Mouse (Mus musculus) liver, embryonic 16.5 days (tissue): ENCODE data around the gene Fbxl20. TPM values are rescaled to one million over a fixed set of nuclear protein-coding genes. Genes with fewer than 3 reads are reported as not detected.

ENCODE experiments used
- ATAC-seq: fragments of 200-750 bp; cut with Nextera tagmentation; 2 replicates; pipeline ENCODE4 v1.8.0; 2017; ENCODE audit warnings: low read depth, mild to moderate bottlenecking, moderate number of reproducible peaks, moderate library complexity
- H3K27ac ChIP-seq: fragments of 300-500 bp; sonication (generic); 2 replicates; pipeline ENCODE4 v1.5.1; 2014; ENCODE audit warnings: mild to moderate bottlenecking, low read length
- H3K27me3 ChIP-seq: fragments of 300-500 bp; sonication (generic); 2 replicates; pipeline ENCODE4 v1.6.1; 2014; ENCODE audit warnings: low read depth, low read length, mixed read lengths; ENCODE audit not compliant: control insufficient read depth, insufficient read depth
- H3K36me3 ChIP-seq: fragments of 300-500 bp; sonication (generic); 2 replicates; pipeline ENCODE4 v1.6.1; 2014; ENCODE audit warnings: mild to moderate bottlenecking; ENCODE audit not compliant: control insufficient read depth, insufficient read depth
- H3K4me1 ChIP-seq: fragments of 300-500 bp; sonication (generic); 2 replicates; pipeline ENCODE4 v1.6.1; 2014; ENCODE audit warnings: low read depth, low read length, mixed read lengths; ENCODE audit not compliant: control insufficient read depth
- H3K4me2 ChIP-seq: fragments of 300-500 bp; sonication (generic); 2 replicates; pipeline ENCODE4 v1.6.1; 2014; ENCODE audit warnings: low read depth, low read length, mixed read lengths
- H3K4me3 ChIP-seq: fragments of 300-500 bp; sonication (generic); 2 replicates; pipeline ENCODE4 v1.5.1; 2014; ENCODE audit warnings: low read depth, mild to moderate bottlenecking, low read length
- H3K9ac ChIP-seq: fragments of 300-500 bp; sonication (generic); 2 replicates; pipeline ENCODE4 v1.6.1; 2014; ENCODE audit warnings: low read depth, low read length
- H3K9me3 ChIP-seq: fragments of 300-500 bp; sonication (generic); replicated peaks from 2 replicates; pipeline ENCODE4 v1.6.1; 2016; ENCODE audit warnings: low read length; ENCODE audit not compliant: control insufficient read depth
- WGBS: fragments of 180-500 bp; shearing (Covaris S2); extraction: QIAGEN DNeasy Blood & Tissue Kit; methylation state at CpG from one replicate; pipeline ENCODE4 v1.1.7; 2014; ENCODE audit not compliant: insufficient replicate concordance; 5-methylcytosine and 5-hydroxymethylcytosine counted together
- polyA plus RNA-seq: library from polyadenylated mRNA; unstranded; fragments of >200 nt; fragmentation: Nextera tagmentation; extraction: Ambion mirVana; gene quantifications from 2 replicates; pipeline ENCODE4 v1.2.1, GENCODE M21; 2015

Gene Fbxl20
- polyA plus RNA-seq, 1 experiment from 2014 or later: 6.0 TPM

DNA sequence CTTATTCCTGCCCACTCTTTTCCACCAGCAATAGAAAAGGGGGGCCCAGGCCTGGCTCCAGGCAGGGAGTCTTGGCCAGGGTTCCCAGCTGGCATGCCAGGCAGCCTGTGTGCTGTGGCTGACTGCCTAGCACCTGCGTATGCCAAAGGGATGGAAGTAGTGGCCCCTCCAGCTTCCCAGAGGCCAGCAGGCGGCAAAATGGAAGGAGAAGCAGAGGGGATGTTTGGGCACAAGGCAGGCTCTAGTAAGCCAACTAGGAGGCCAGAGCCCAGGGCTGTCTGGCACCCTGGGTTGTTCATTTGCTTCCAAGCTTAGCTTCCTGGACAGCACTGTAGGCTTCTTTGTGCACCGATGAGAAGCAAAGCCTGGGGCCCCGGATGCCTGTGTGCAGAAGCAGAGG, 102.5 kb downstream of the Fbxl20 start:
- ATAC-seq: no peak
- H3K27me3 ChIP-seq: peaks cover 28% of the 10 kb centered on the region
- no peaks in the 10 kb centered on the region for H3K9me3 ChIP-seq
- no peak overlapping the region for H3K4me2 ChIP-seq
- H3K27ac ChIP-seq: no peak overlapping the region
- no peak overlapping the region for H3K4me3 ChIP-seq
- no peaks in the 10 kb centered on the region for H3K36me3 ChIP-seq
- 64% methylated on average over 4 of the region's 4 CpGs for WGBS
- H3K9ac ChIP-seq: no peak overlapping the region
- H3K4me1 ChIP-seq: peaks cover 7% of the 10 kb centered on the region

GRCm38 (mm10) chr11:98046466-98046865, 103.7 kb downstream of the Fbxl20 start:
- 35% methylated on average over 1 of the region's 1 CpGs for WGBS
- no peak for ATAC-seq
- Histone ChIP-seq H3K9me3 (no peaks in the 10 kb centered on the region), H3K36me3 (no peaks in the 10 kb centered on the region), H3K27ac (no peak overlapping the region), H3K27me3 (peaks cover 16% of the 10 kb centered on the region), H3K4me1 (no peaks in the 10 kb centered on the region), H3K4me2 (no peak overlapping the region), H3K4me3 (no peak overlapping the region), H3K9ac (no peak overlapping the region)

DNA sequence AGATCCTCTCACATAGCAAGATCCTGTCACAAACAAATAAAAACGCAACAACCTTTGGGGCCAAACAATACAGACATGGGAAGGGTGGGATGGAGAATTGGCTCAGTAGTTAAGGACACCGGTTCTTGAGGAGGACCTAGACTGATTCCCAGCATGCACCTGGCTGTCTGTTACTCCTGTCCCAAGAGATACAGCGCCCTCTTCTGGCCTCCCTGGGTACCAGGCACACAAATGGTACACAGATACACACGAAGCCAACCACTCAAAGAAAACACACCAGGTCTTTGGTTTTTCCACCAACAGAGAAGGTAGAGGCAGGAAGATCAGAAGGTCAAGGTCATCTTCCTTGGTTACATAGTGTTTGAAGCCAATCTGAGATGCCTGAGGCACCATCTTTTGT, 104.6 kb downstream of the Fbxl20 start:
- Histone ChIP-seq H3K27ac (no peak overlapping the region), H3K4me3 (no peak overlapping the region), H3K9me3 (no peaks in the 10 kb centered on the region), H3K4me2 (no peak overlapping the region), H3K4me1 (no peaks in the 10 kb centered on the region), H3K9ac (no peak overlapping the region), H3K27me3 (peaks cover 7% of the 10 kb centered on the region), H3K36me3 (no peaks in the 10 kb centered on the region)
- WGBS: 51% methylated on average over 4 of the region's 4 CpGs
- no peak for ATAC-seq

DNA sequence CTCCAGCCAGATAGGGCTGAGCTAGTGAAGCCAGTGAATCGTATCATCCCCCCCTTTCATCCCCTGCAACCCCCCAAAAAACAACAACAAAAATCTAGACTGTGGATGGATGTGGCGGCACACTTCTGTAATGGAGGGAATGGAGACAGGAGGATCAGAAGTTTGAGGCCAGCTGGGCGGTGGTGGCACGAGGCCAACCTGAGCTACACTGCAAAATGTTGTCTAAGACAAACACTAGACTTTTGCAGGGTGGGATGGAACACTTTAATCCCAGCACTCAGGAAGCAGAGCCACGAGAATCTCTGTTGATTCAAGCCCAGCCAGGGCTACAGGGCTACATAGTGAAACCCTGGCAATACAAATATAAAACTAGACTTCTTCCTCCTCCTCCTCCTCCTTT, 106.1 kb downstream of the Fbxl20 start:
- H3K9ac ChIP-seq: no peak overlapping the region
- WGBS: 50% methylated on average over 5 of the region's 5 CpGs
- H3K27ac ChIP-seq: no peak overlapping the region
- H3K36me3 ChIP-seq: no peaks in the 10 kb centered on the region
- H3K4me3 ChIP-seq: no peak overlapping the region
- ATAC-seq: no peak
- H3K9me3 ChIP-seq: no peaks in the 10 kb centered on the region
- H3K27me3 ChIP-seq: no peaks in the 10 kb centered on the region; the same call in 1 of the 2 replicates
- no peak overlapping the region for H3K4me2 ChIP-seq
- H3K4me1 ChIP-seq: no peaks in the 10 kb centered on the region

DNA sequence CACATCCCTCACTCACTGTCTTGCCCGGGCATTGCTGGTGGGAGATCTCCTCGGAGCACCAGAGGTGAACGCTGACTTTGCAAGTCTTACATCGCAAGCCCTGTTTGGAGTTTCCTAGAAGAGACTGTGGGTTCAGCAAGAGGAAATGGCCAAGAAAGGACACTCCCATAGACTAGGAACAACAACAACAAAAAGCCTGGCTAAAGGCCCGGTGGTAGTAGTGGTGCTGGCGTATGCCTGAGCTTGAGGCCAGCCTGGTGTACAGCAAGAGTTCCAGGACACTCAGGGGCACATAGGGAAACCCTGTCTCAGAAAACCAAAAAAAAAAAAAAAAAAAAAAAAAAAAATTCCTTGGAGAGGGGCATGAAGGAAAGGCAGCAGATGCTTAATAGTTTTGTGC, 107.5 kb downstream of the Fbxl20 start:
- H3K36me3 ChIP-seq: no peaks in the 10 kb centered on the region
- no peak overlapping the region for H3K4me2 ChIP-seq
- peaks cover 2% of the 10 kb centered on the region; the same call in 1 of the 2 replicates for H3K27me3 ChIP-seq
- no peaks in the 10 kb centered on the region for H3K9me3 ChIP-seq
- no peaks in the 10 kb centered on the region for H3K4me1 ChIP-seq
- no peak for ATAC-seq
- WGBS: 69% methylated on average over 6 of the region's 6 CpGs
- H3K9ac ChIP-seq: no peak overlapping the region
- no peak overlapping the region for H3K27ac ChIP-seq
- no peak overlapping the region for H3K4me3 ChIP-seq

DNA sequence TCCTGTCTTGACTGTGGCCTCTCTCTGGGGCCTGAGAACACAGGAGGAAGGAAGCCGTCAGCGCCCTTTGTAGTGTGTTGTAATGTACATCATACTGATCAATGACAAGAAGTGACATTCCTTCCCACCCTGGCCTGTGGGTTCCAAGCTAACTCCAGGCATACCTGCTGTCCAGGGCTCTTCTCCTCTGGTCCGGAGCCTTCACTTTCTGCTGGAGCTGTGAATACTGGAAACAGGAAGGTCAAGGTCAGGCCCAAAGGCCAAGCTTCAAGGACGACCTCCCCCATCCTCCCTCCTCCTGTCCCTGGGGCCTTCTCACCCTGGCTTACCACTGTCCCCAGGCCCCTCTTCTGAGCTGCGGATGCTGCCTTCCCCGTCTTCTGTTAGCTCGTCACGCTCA, 109.2 kb downstream of the Fbxl20 start:
- H3K4me1 ChIP-seq: peaks cover 2% of the 10 kb centered on the region; the same call in 1 of the 2 replicates
- ATAC-seq: no peak
- H3K9me3 ChIP-seq: no peaks in the 10 kb centered on the region
- no peaks in the 10 kb centered on the region for H3K36me3 ChIP-seq
- H3K27ac ChIP-seq: no peak overlapping the region
- no peak overlapping the region for H3K4me2 ChIP-seq
- no peak overlapping the region for H3K4me3 ChIP-seq
- no peak overlapping the region for H3K9ac ChIP-seq
- H3K27me3 ChIP-seq: peaks cover 14% of the 10 kb centered on the region
- WGBS: 52% methylated on average over 8 of the region's 8 CpGs

GRCm38 (mm10) chr11:98037871-98038270, 112.3 kb downstream of the Fbxl20 start:
- Histone ChIP-seq H3K9me3 (no peaks in the 10 kb centered on the region), H3K4me1 (peaks cover 4% of the 10 kb centered on the region; the same call in 1 of the 2 replicates), H3K36me3 (no peaks in the 10 kb centered on the region), H3K27me3 (peaks cover 25% of the 10 kb centered on the region), H3K4me2 (no peak overlapping the region), H3K4me3 (no peak overlapping the region), H3K9ac (no peak overlapping the region), H3K27ac (no peak overlapping the region)
- ATAC-seq: no peak
- 58% methylated on average over 14 of the region's 14 CpGs for WGBS

DNA sequence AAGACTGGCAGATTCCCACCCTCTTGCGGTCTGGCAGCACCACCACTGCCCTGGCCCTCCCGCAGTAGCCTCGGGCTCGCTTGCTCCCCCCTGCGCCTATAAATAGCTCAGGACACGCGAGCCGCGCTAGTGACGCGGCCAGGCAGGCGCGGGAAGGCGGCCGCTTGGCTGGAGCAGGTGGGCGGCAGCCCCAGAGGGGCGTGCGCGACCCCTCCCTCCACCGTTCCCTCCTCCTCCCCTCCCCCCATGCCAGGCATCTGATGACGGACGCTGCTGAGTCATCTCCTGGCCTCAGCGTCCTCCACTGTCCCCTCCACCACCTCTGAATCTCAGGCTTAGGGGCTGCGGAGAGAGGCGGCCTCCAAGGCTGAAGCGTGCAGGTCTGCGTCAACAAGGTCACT, 114.2 kb downstream of the Fbxl20 start:
- Histone ChIP-seq H3K4me1 (peaks cover 4% of the 10 kb centered on the region; the same call in 1 of the 2 replicates), H3K27me3 (peaks cover 25% of the 10 kb centered on the region), H3K9ac (no peak overlapping the region), H3K4me3 (peak overlapping the region; percentile 12; the same call in 1 of the 2 replicates), H3K9me3 (no peaks in the 10 kb centered on the region), H3K27ac (no peak overlapping the region), H3K4me2 (peak overlapping the region; percentile 30; the same call in 1 of the 2 replicates), H3K36me3 (peaks cover 3% of the 10 kb centered on the region; the same call in 1 of the 2 replicates)
- 0% methylated on average over 26 of the region's 27 CpGs for WGBS
- ATAC-seq: no peak

- Histone ChIP-seq H3K27me3 (peaks cover 25% of the 10 kb centered on the region), H3K27ac (no peak overlapping the region), H3K36me3 (peaks cover 13% of the 10 kb centered on the region), H3K9ac (no peak overlapping the region), H3K9me3 (no peaks in the 10 kb centered on the region), H3K4me2 (no peak overlapping the region), H3K4me3 (no peak overlapping the region), H3K4me1 (peaks cover 4% of the 10 kb centered on the region; the same call in 1 of the 2 replicates)
- WGBS: 42% methylated on average over 4 of the region's 4 CpGs
- no peak for ATAC-seq
Observed at GRCm38 (mm10) chr11:98034840-98035239, 115.4 kb downstream of the Fbxl20 start.
